Mouse (Mus musculus): ENCODE measurements around the gene Tff1. TPM values are rescaled to one million over a fixed set of nuclear protein-coding genes. Genes with fewer than 3 reads are reported as not detected.

The Tff1 gene
- total RNA-seq, 2 experiments from 2014 or later, result not detected

- DNase-seq, result no peak
Measured at GRCm38 (mm10) chr17:31152966-31153499, 12.0 kb downstream of the Tff1 start.

- no peak for DNase-seq
Measured at GRCm38 (mm10) chr17:31152512-31152911, 12.6 kb downstream of the Tff1 start.

GRCm38 (mm10) chr17:31145998-31146397, 19.1 kb downstream of the Tff1 start:
- DNase-seq, result no peak

- DNase-seq, result no peak
Measured at GRCm38 (mm10) chr17:31144040-31145037, 20.7 kb downstream of the Tff1 start, which contains the start of gene Tff2. TSS of gene Tff2 (minus strand) at chr17:31144282.

GRCm38 (mm10) chr17:31142116-31142515, 23.0 kb downstream of the Tff1 start:
- no peak for DNase-seq

- peak; percentile 57 to 74 for DNase-seq
Measured at GRCm38 (mm10) chr17:31138398-31138797, 26.7 kb downstream of the Tff1 start.

- no peak for DNase-seq
Measured at GRCm38 (mm10) chr17:31136821-31137220, 28.3 kb downstream of the Tff1 start.

GRCm38 (mm10) chr17:31136291-31136690, 28.8 kb downstream of the Tff1 start:
- DNase-seq, result no peak

GRCm38 (mm10) chr17:31134913-31135312, 30.2 kb downstream of the Tff1 start:
- no peak for DNase-seq

GRCm38 (mm10) chr17:31133776-31134175, 31.3 kb downstream of the Tff1 start:
- no peak for DNase-seq

GRCm38 (mm10) chr17:31131269-31131821, 33.7 kb downstream of the Tff1 start:
- no peak for DNase-seq

- DNase-seq, result no peak
Measured at GRCm38 (mm10) chr17:31129452-31129851, 35.6 kb downstream of the Tff1 start, which contains the start of gene Tff3. TSS of gene Tff3 (minus strand) at chr17:31129646.

GRCm38 (mm10) chr17:31128708-31129318, 36.3 kb downstream of the Tff1 start:
- no peak for DNase-seq

- DNase-seq, result no peak
Measured at GRCm38 (mm10) chr17:31125548-31126266, 39.4 kb downstream of the Tff1 start.

- peak in 1 of 2 experiments; percentile 35 for DNase-seq
Measured at GRCm38 (mm10) chr17:31121975-31122374, 43.1 kb downstream of the Tff1 start.

- peak; percentile 61 to 88 for DNase-seq
Measured at GRCm38 (mm10) chr17:31119429-31119828, 45.6 kb downstream of the Tff1 start.

- no peak for DNase-seq
Measured at GRCm38 (mm10) chr17:31117946-31118345, 47.1 kb downstream of the Tff1 start.

GRCm38 (mm10) chr17:31116063-31116462, 49.0 kb downstream of the Tff1 start:
- no peak for DNase-seq

- DNase-seq, result no peak
Measured at GRCm38 (mm10) chr17:31113191-31113856, 51.8 kb downstream of the Tff1 start.

Measured in heart, adult 18-20 months (tissue).